Mouse (Mus musculus) olfactory bulb, adult 2 months (tissue): Measurements from ENCODE around the gene Dcst2.

Source experiments
- CTCF ChIP-seq: fragments of 200-500 bp; IDR thresholded peaks from 2 replicates; pipeline ENCODE4 v1.5.1; 2012; ENCODE audit warnings: low read depth, mild to moderate bottlenecking, low read length, moderate library complexity; ENCODE audit not compliant: insufficient read depth
- POLR2A ChIP-seq: fragments of 200-500 bp; IDR thresholded peaks from 2 replicates; pipeline ENCODE4 v1.6.1; 2012; ENCODE audit warnings: mild to moderate bottlenecking, low read depth, low read length, moderate library complexity; ENCODE audit not compliant: insufficient read depth

DNA sequence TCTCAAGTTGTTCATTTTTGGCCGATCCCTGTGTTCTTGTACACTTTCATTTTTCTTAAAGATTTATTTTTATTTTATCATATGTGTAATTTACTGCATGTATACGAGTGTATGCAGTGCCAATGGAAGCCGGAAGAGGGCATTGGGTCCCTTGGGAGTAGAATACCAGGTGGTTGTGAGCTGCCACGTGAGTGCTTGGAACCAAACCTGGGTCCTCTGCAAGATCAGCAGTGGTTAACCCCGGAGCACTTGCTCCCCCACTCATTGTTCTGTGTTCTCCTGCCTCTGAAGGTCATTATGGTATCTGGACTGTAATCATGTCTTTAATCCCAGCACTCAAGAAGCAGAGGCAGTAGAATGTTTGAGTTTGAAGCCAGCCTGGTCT is 63.4 kb downstream of the Dcst2 start:
- TF ChIP-seq POLR2A, result no peak
- no peak for TF ChIP-seq CTCF
